Mouse (Mus musculus) myocyte (in vitro differentiated cells): Measurements from ENCODE around the gene Zfp949.

Experiments used
- E2F4 ChIP-seq: IDR thresholded peaks from one replicate; pipeline ENCODE4 v1.6.1; 2011; ENCODE audit warnings: mild to moderate bottlenecking, control low read depth, moderate library complexity; ENCODE audit not compliant: insufficient read depth
- MYOG ChIP-seq, 3 experiments: IDR thresholded peaks; one replicate each; pipeline ENCODE4 v1.6.1; 2011; ENCODE audit warnings: control low read depth in 2 of 3, low read depth in 2 of 3, mild to moderate bottlenecking in 2 of 3; ENCODE audit not compliant: insufficient read length in 2 of 3, control insufficient read depth in 1 of 3, insufficient read depth in 1 of 3
- POLR2A ChIP-seq: IDR thresholded peaks from one replicate; pipeline ENCODE4 v1.6.1; 2011; ENCODE audit warnings: low read depth, mild to moderate bottlenecking, control low read depth, moderate library complexity; ENCODE audit not compliant: insufficient read length
- POLR2AphosphoS2 ChIP-seq: IDR thresholded peaks from one replicate; pipeline ENCODE4 v1.6.1; 2011; ENCODE audit warnings: low read depth, control low read depth; ENCODE audit not compliant: insufficient read length
- USF1 ChIP-seq: IDR thresholded peaks from one replicate; pipeline ENCODE4 v1.6.1; 2011; ENCODE audit warnings: low read depth, mild to moderate bottlenecking, control low read depth, moderate library complexity

DNA sequence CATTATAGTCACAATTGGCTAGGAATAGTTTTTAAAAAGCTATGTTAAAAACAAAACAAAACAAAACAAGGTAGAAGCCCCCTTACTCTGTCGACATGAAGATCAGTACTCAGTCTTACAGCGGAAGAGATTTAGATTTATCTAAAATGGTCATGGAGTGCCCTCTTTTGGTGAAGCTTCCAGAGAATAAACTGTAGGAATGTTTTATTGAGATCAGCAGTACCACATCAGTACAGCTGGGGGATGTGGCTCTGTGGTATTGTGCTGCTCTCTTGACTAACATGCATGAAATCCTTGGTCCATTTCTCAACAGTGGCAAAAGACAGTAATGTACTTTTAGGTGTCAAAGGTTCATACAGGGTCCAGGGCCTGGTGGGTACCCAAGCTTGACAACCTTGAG, 5.0 kb upstream of the Zfp949 start:
- TF ChIP-seq POLR2AphosphoS2 (no peak), MYOG (IDR thresholded peaks at IDR 0.05; ENCODE audit: control insufficient read depth in 1 of 3, insufficient read depth in 1 of 3, insufficient read length in 2 of 3, low read depth in 2 of 3) (no peak), POLR2A (no peak), USF1 (no peak), E2F4 (no peak)
